Mouse (Mus musculus): ENCODE results near the gene Kif3b. TPM values are rescaled to one million over a fixed set of nuclear protein-coding genes. Genes with fewer than 3 reads are reported as not detected.
"Not testable (repeated sequence)": the region's sequence is repeated elsewhere in the genome, so short reads cannot be mapped to it uniquely, and the experiment has no call there.

Kif3b gene
- polyA plus RNA-seq, 1 experiment = 0.89 TPM

DNA sequence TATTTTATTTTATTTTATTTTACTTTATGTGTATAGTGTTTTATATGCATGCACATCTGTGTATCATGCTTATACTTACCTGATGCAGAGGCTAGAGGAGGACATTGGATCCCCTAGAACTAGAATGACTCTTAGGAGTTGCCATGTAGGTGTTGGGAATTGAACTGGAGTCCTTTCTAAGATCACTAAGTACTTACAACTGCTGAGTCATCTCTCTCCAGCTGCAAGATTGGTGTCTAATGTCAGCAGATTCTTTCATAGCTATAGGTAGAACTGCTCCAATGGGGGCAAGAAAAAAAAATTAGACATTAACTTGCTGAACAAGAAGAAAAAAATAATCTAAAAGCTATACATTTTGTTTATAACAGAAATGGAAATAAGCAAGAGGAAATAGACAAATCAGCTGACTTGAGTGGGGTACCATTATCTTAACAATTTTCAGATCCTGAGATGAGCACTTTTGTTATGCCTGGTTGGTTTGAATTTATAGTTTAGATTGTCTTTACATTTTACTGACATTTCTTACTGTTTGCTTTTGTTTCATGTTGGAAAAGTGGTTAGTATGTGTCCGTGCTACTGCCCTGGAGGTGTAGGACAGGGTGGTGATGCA, 70.0 kb downstream of the Kif3b start:
- Histone ChIP-seq H3K36me3 (replicated peaks; ENCODE audit: low read length) (peaks cover 80% of the 10 kb centered on the region), H3K9me3 (no peaks in the 10 kb centered on the region)

DNA sequence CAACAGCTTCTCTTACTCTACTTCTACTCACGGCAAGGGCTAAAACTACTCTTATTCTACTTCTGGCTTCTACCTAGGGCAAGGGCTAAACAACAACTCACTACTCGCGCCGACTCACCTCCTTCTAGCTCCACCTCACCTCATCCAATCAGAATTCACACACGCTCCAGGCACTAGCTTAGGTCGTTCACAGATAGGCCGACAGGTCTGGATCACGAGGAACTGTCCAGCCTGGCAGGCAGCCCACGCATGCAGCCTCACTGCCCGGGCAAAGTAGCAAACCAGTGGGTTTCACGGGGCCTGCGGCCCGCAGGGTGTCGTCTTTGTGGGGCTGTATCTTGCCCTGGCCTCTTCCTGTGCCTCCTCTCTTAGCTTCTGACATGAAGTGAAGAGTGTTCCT, 73.3 kb downstream of the Kif3b start:
- H3K9me3 ChIP-seq; H3K27me3 ChIP-seq (replicated peaks); H3K4me3 ChIP-seq (replicated peaks): not testable (repeated sequence)
- peaks cover 81% of the 10 kb centered on the region for H3K36me3 ChIP-seq (replicated peaks; ENCODE audit: low read length)
- H3K4me1 ChIP-seq = peaks cover 19% of the 10 kb centered on the region

More for the DNA sequence above, 70.0 kb downstream of the Kif3b start:
- H3K4me3 ChIP-seq (replicated peaks) = no peak overlapping the region
- H3K27me3 ChIP-seq (replicated peaks) = no peaks in the 10 kb centered on the region
- H3K4me1 ChIP-seq = peaks cover 26% of the 10 kb centered on the region
- TF ChIP-seq FLI1 (IDR thresholded peaks at IDR 0.05; ENCODE audit: low read length) (no peak), GATA1 (IDR thresholded peaks at IDR 0.05; ENCODE audit: borderline replicate concordance, low read length) (no peak)

DNA sequence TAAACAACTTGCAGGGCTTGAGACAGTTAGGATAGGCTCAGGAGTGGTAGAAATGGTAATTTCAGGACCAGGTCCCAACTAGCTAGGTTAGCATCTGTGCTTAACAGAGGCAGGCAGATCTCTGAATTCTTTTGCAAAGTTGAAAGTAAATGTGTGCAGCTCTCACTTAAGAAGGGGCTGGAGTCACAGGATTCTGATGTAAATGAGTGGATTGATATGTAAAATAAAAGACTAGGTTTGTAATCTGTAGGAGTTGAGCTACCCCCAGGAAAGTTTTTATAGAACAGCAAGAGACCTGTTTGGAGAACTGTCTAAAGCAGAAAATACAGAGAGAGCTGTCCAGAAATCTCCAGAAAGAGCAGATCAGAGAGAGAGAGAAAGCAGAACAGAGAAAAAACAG, 79.7 kb downstream of the Kif3b start:
- Histone ChIP-seq H3K27me3 (replicated peaks) (no peaks in the 10 kb centered on the region), H3K36me3 (replicated peaks; ENCODE audit: low read length) (peaks cover 68% of the 10 kb centered on the region), H3K4me1 (peaks cover 9% of the 10 kb centered on the region), H3K4me3 (replicated peaks) (no peak overlapping the region), H3K9me3 (peaks cover 4% of the 10 kb centered on the region; the same call in 1 of the 2 replicates)
- TF ChIP-seq GATA1 (IDR thresholded peaks at IDR 0.05; ENCODE audit: borderline replicate concordance, low read length) = no peak
- TF ChIP-seq FLI1 (IDR thresholded peaks at IDR 0.05; ENCODE audit: low read length) = no peak

DNA sequence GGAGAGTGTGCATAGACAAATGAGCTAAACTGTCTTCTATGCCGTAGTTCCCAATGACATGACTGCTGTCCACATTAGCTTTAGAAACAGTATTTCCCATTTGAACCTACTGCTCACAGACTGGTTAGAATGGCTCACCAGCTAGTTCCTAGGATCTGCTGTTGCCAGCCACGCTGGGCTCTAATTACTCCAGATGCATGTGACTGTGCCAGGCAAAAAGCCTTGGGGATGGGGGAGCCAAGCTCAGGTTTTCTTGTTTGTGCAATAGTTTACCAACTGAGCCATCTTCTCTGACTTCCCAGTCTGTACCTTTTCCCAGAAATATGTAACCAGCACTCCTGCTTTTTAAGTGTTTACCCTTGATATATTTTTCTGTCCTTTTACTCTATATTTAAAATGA, 84.2 kb downstream of the Kif3b start:
- no peak for TF ChIP-seq FLI1 (IDR thresholded peaks at IDR 0.05; ENCODE audit: low read length)
- TF ChIP-seq GATA1 (IDR thresholded peaks at IDR 0.05; ENCODE audit: borderline replicate concordance, low read length) = no peak
- Histone ChIP-seq H3K4me3 (replicated peaks) (no peak overlapping the region), H3K27me3 (replicated peaks) (no peaks in the 10 kb centered on the region), H3K36me3 (replicated peaks; ENCODE audit: low read length) (peaks cover 62% of the 10 kb centered on the region), H3K4me1 (peaks cover 19% of the 10 kb centered on the region), H3K9me3 (no peaks in the 10 kb centered on the region)

DNA sequence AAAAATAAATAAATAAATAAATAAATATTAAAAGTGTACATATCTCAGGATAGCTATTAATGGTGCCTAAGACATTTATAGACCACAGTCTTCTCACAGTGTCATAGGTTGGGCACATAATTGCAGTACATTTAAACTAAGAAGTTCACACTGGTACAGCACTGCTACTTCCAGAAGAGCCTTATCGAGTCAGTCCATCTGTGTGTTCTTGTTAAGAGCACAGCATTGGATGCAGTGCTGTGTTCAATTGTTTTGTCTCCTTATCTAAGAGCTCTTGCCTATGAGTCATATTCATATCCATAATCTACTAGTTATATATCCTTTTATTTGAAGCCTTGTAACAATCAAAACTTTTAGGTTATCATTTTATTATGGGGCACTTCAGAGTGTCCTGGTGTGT, 89.3 kb downstream of the Kif3b start:
- peaks cover 83% of the 10 kb centered on the region for H3K36me3 ChIP-seq (replicated peaks; ENCODE audit: low read length)
- TF ChIP-seq GATA1 (IDR thresholded peaks at IDR 0.05; ENCODE audit: borderline replicate concordance, low read length) (no peak), FLI1 (IDR thresholded peaks at IDR 0.05; ENCODE audit: low read length) (no peak)
- no peak overlapping the region for H3K4me3 ChIP-seq (replicated peaks)
- peaks cover 13% of the 10 kb centered on the region; the same call in 1 of the 2 replicates for H3K4me1 ChIP-seq
- no peaks in the 10 kb centered on the region for H3K27me3 ChIP-seq (replicated peaks)
- no peaks in the 10 kb centered on the region for H3K9me3 ChIP-seq

Other genes starting within 250 kb of the Kif3b start
- not detected in 2 replicates for gene Ccm2l, start 225.5 kb upstream of the Kif3b start, polyA plus RNA-seq (2012; ENCODE audit: insufficient read depth, low replicate concordance)
- gene Hck, start 182.9 kb upstream of the Kif3b start, polyA plus RNA-seq (2012; ENCODE audit: insufficient read depth, low replicate concordance) = 1.9 and 8.1 TPM in 2 replicates
- 23.8 and 32.4 TPM in 2 replicates for gene Tm9sf4, start 130.1 kb upstream of the Kif3b start, polyA plus RNA-seq (2012; ENCODE audit: insufficient read depth, low replicate concordance)
- gene Tspyl3, start 66.0 kb upstream of the Kif3b start, polyA plus RNA-seq (2012; ENCODE audit: insufficient read depth, low replicate concordance) = 3.3 and 3.6 TPM in 2 replicates
- gene Plagl2, start 50.0 kb upstream of the Kif3b start, polyA plus RNA-seq (2012; ENCODE audit: insufficient read depth, low replicate concordance) = 5.7 and 6.8 TPM in 2 replicates
- gene Pofut1, start 49.9 kb upstream of the Kif3b start, polyA plus RNA-seq (2012; ENCODE audit: insufficient read depth, low replicate concordance) = 2.1 and 3.0 TPM in 2 replicates
- 1.3 and 2.1 TPM in 2 replicates for gene Asxl1, start 54.4 kb downstream of the Kif3b start, polyA plus RNA-seq (2012; ENCODE audit: insufficient read depth, low replicate concordance)
- 0.54 TPM in 1 of 2 replicates, not detected in the other for gene 4930404H24Rik, start 201.4 kb downstream of the Kif3b start, polyA plus RNA-seq (2012; ENCODE audit: insufficient read depth, low replicate concordance)
- 10.6 and 40.8 TPM in 2 replicates for gene Nol4l, start 238.6 kb downstream of the Kif3b start, polyA plus RNA-seq (2012; ENCODE audit: insufficient read depth, low replicate concordance)